Mouse (Mus musculus): ENCODE data around the gene Fasn.

Gene Fasn

GRCm38 (mm10) chr11:120761811-120762671 is 62.3 kb downstream of the Fasn start:
- DNase-seq (ENCODE audit: low spot score) = no peak

- no peak for DNase-seq (ENCODE audit: low spot score)
These were observed 64.1 kb downstream of the Fasn start for GRCm38 (mm10) chr11:120760236-120760635.
